Mouse (Mus musculus) liver, embryonic 13.5 days (tissue): Measurements from ENCODE around the gene Tia1. TPM values are rescaled to one million over a fixed set of nuclear protein-coding genes. Genes with fewer than 3 reads are reported as not detected.
A peak's percentile ranks its signal among the peaks of the same experiment; 100 is the strongest.
"Not testable (repeated sequence)": the region's sequence is repeated elsewhere in the genome, so short reads cannot be mapped to it uniquely, and the experiment has no call there.

Source experiments
- ATAC-seq: fragments of 200-750 bp; cut with Nextera tagmentation; 2 replicates; pipeline ENCODE4 v1.8.0; 2017; ENCODE audit warnings: low read depth, mild to moderate bottlenecking, moderate number of reproducible peaks, moderate library complexity
- DNase-seq: peaks from one replicate; pipeline ENCODE4 v3.0.0; 2022
- H3K27ac ChIP-seq: fragments of 300-500 bp; sonication (generic); 2 replicates; pipeline ENCODE4 v1.5.1; 2015; ENCODE audit warnings: moderate library complexity, mild to moderate bottlenecking, inconsistent platforms
- H3K27me3 ChIP-seq: fragments of 300-500 bp; sonication (generic); 2 replicates; pipeline ENCODE4 v1.6.1; 2015; ENCODE audit warnings: mild to moderate bottlenecking, inconsistent platforms
- H3K36me3 ChIP-seq: fragments of 300-500 bp; sonication (generic); 2 replicates; pipeline ENCODE4 v1.6.1; 2015; ENCODE audit warnings: mild to moderate bottlenecking, inconsistent platforms
- H3K4me1 ChIP-seq: fragments of 300-500 bp; sonication (generic); replicated peaks from 2 replicates; pipeline ENCODE4 v1.6.1; 2015; ENCODE audit warnings: inconsistent platforms
- H3K4me2 ChIP-seq: fragments of 300-500 bp; sonication (generic); 2 replicates; pipeline ENCODE4 v1.6.1; 2015; ENCODE audit warnings: inconsistent platforms, mild to moderate bottlenecking, moderate library complexity
- H3K4me3 ChIP-seq: fragments of 300-500 bp; sonication (generic); replicated peaks from 2 replicates; pipeline ENCODE4 v1.5.1; 2015; ENCODE audit warnings: mild to moderate bottlenecking, inconsistent platforms
- H3K9ac ChIP-seq: fragments of 300-500 bp; sonication (generic); 2 replicates; pipeline ENCODE4 v1.6.1; 2015; ENCODE audit warnings: mild to moderate bottlenecking, inconsistent platforms
- H3K9me3 ChIP-seq: fragments of 300-500 bp; sonication (generic); replicated peaks from 2 replicates; pipeline ENCODE4 v1.6.1; 2016; ENCODE audit warnings: inconsistent platforms
- WGBS: fragments of 180-500 bp; shearing (Covaris S2); methylation state at CpG from one replicate; pipeline ENCODE4 v1.1.7; 2015; ENCODE audit not compliant: insufficient replicate concordance; 5-methylcytosine and 5-hydroxymethylcytosine counted together
- polyA plus RNA-seq: library from polyadenylated mRNA; unstranded; fragments of >200 nt; fragmentation: Nextera tagmentation; extraction: Ambion mirVana; gene quantifications from 2 replicates; pipeline ENCODE4 v1.2.1, GENCODE M21; 2015

The Tia1 gene
- polyA plus RNA-seq, 1 experiment from 2014 or later, result 26.4 TPM

GRCm38 (mm10) chr6:86370093-86370713, 33.8 kb upstream of the Tia1 start:
- peak; percentile 24 for DNase-seq
- peaks cover 56% of the 10 kb centered on the region for H3K4me1 ChIP-seq
- peaks cover 30% of the 10 kb centered on the region for H3K36me3 ChIP-seq
- no peak for ATAC-seq
- no peaks in the 10 kb centered on the region for H3K27me3 ChIP-seq
- peak overlapping the region; percentile 90 for H3K4me2 ChIP-seq
- peak overlapping the region; percentile 79 for H3K9ac ChIP-seq
- WGBS, result 64% methylated on average over 3 of the region's 3 CpGs
- H3K9me3 ChIP-seq, result no peaks in the 10 kb centered on the region
- H3K4me3 ChIP-seq, result peak overlapping the region; percentile 92
- H3K27ac ChIP-seq, result peak overlapping the region; percentile 86

- Histone ChIP-seq H3K9ac (peak within 1 kb of the TSS; percentile 91), H3K9me3 (no peaks in the 10 kb centered on the region), H3K27ac (peak within 1 kb of the TSS; percentile 86), H3K4me2 (peak within 1 kb of the TSS; percentile 90), H3K4me1 (peaks cover 54% of the 10 kb centered on the region), H3K4me3 (peak within 1 kb of the TSS; percentile 92), H3K27me3 (no peaks in the 10 kb centered on the region), H3K36me3 (peaks cover 34% of the 10 kb centered on the region)
- peak; percentile 29; the same call in 1 of the 2 replicates for ATAC-seq
- DNase-seq, result no peak
- 15% methylated on average over 15 of the region's 15 CpGs for WGBS
Measured at GRCm38 (mm10) chr6:86370764-86371339, 33.2 kb upstream of the Tia1 start, which contains the start of gene Snrpg. TSS of gene Snrpg (plus strand) at chr6:86371304.

GRCm38 (mm10) chr6:86371340-86371911, 32.6 kb upstream of the Tia1 start:
- H3K36me3 ChIP-seq, result peaks cover 40% of the 10 kb centered on the region
- no peaks in the 10 kb centered on the region for H3K27me3 ChIP-seq
- H3K4me2 ChIP-seq, result peak overlapping the region; percentile 90
- ATAC-seq, result peak; percentile 93
- DNase-seq, result peak; percentile 93
- H3K9me3 ChIP-seq, result no peaks in the 10 kb centered on the region
- peaks cover 48% of the 10 kb centered on the region for H3K4me1 ChIP-seq
- under 1% methylated on average over 50 of the region's 50 CpGs for WGBS
- H3K4me3 ChIP-seq, result peak overlapping the region; percentile 92
- H3K27ac ChIP-seq, result peak overlapping the region; percentile 86
- peak overlapping the region; percentile 91 for H3K9ac ChIP-seq

- H3K36me3 ChIP-seq, result peaks cover 46% of the 10 kb centered on the region
Measured at GRCm38 (mm10) chr6:86371950-86372516, 32.0 kb upstream of the Tia1 start.

GRCm38 (mm10) chr6:86373556-86373955, 30.5 kb upstream of the Tia1 start:
- H3K36me3 ChIP-seq, result peaks cover 53% of the 10 kb centered on the region
- no peaks in the 10 kb centered on the region for H3K9me3 ChIP-seq
- H3K27ac ChIP-seq, result no peak overlapping the region
- ATAC-seq (no peak), DNase-seq (no peak)
- H3K4me1 ChIP-seq, result peaks cover 29% of the 10 kb centered on the region
- no peaks in the 10 kb centered on the region for H3K27me3 ChIP-seq
- WGBS, result 88% methylated on average over 6 of the region's 6 CpGs
- peak overlapping the region; percentile 90 for H3K4me2 ChIP-seq
- 0 out of 2 replicates have a peak overlapping the region, but pooled peaks have one; percentile 92 for H3K4me3 ChIP-seq
- no peak overlapping the region for H3K9ac ChIP-seq

More at GRCm38 (mm10) chr6:86371950-86372516, 32.0 kb upstream of the Tia1 start:
- no peaks in the 10 kb centered on the region for H3K27me3 ChIP-seq
- peak overlapping the region; percentile 86 for H3K27ac ChIP-seq
- peak overlapping the region; percentile 92 for H3K4me3 ChIP-seq
- peak overlapping the region; percentile 90 for H3K4me2 ChIP-seq
- 2% methylated on average over 12 of the region's 12 CpGs for WGBS
- H3K9me3 ChIP-seq, result no peaks in the 10 kb centered on the region
- ATAC-seq (no peak), DNase-seq (no peak)
- peaks cover 42% of the 10 kb centered on the region for H3K4me1 ChIP-seq
- peak overlapping the region; percentile 91 for H3K9ac ChIP-seq

GRCm38 (mm10) chr6:86378341-86378740, 25.7 kb upstream of the Tia1 start:
- Histone ChIP-seq H3K27ac (no peak overlapping the region), H3K9ac (no peak overlapping the region), H3K4me1 (peaks cover 4% of the 10 kb centered on the region), H3K27me3 (no peaks in the 10 kb centered on the region), H3K36me3 (peaks cover 61% of the 10 kb centered on the region), H3K4me2 (no peak overlapping the region), H3K9me3 (no peaks in the 10 kb centered on the region), H3K4me3 (no peak overlapping the region)
- ATAC-seq (no peak), DNase-seq (no peak)
- 82% methylated on average over 3 of the region's 3 CpGs for whole genome bisulfite sequencing

GRCm38 (mm10) chr6:86380112-86380511, 23.9 kb upstream of the Tia1 start:
- 55% methylated on average over 8 of the region's 8 CpGs for WGBS
- Histone ChIP-seq H3K36me3 (peaks cover 45% of the 10 kb centered on the region), H3K4me1 (peaks cover 14% of the 10 kb centered on the region)
- not testable (repeated sequence) for DNase-seq, H3K4me3 ChIP-seq, H3K9ac ChIP-seq, H3K9me3 ChIP-seq, H3K27me3 ChIP-seq, H3K27ac ChIP-seq, H3K4me2 ChIP-seq
- peak; percentile 37; the same call in 1 of the 2 replicates for ATAC-seq

GRCm38 (mm10) chr6:86382551-86382950, 21.5 kb upstream of the Tia1 start:
- H3K36me3 ChIP-seq, result peaks cover 31% of the 10 kb centered on the region
- H3K4me1 ChIP-seq, result peaks cover 19% of the 10 kb centered on the region
- no peak overlapping the region for H3K4me2 ChIP-seq
- no peak overlapping the region for H3K27ac ChIP-seq
- ATAC-seq (no peak), DNase-seq (no peak)
- no peak overlapping the region for H3K4me3 ChIP-seq
- no peak overlapping the region for H3K9ac ChIP-seq
- no peaks in the 10 kb centered on the region for H3K27me3 ChIP-seq
- H3K9me3 ChIP-seq, result no peaks in the 10 kb centered on the region

GRCm38 (mm10) chr6:86383370-86383769, 20.6 kb upstream of the Tia1 start:
- Histone ChIP-seq H3K9ac (no peak overlapping the region), H3K27me3 (no peaks in the 10 kb centered on the region), H3K4me1 (peaks cover 22% of the 10 kb centered on the region), H3K4me2 (no peak overlapping the region), H3K36me3 (peaks cover 31% of the 10 kb centered on the region), H3K4me3 (no peak overlapping the region), H3K9me3 (no peaks in the 10 kb centered on the region), H3K27ac (no peak overlapping the region)
- 34% methylated on average over 16 of the region's 16 CpGs for WGBS
- DNase-seq (no peak), ATAC-seq (peak; percentile 21; the same call in 1 of the 2 replicates)

GRCm38 (mm10) chr6:86384692-86385091, 19.3 kb upstream of the Tia1 start:
- peak; percentile 28; the same call in 1 of the 2 replicates for ATAC-seq
- peak overlapping the region; percentile 56 for H3K27ac ChIP-seq
- 47% methylated on average over 4 of the region's 4 CpGs for WGBS
- H3K9me3 ChIP-seq, result no peaks in the 10 kb centered on the region
- peaks cover 25% of the 10 kb centered on the region for H3K4me1 ChIP-seq
- no peak overlapping the region for H3K4me3 ChIP-seq
- peaks cover 31% of the 10 kb centered on the region for H3K36me3 ChIP-seq
- no peaks in the 10 kb centered on the region for H3K27me3 ChIP-seq
- no peak for DNase-seq
- no peak overlapping the region for H3K4me2 ChIP-seq
- H3K9ac ChIP-seq, result no peak overlapping the region

GRCm38 (mm10) chr6:86385362-86386104, 18.5 kb upstream of the Tia1 start:
- WGBS, result 67% methylated on average over 5 of the region's 5 CpGs
- Histone ChIP-seq H3K9ac (no peak overlapping the region), H3K9me3 (no peaks in the 10 kb centered on the region), H3K4me1 (peaks cover 25% of the 10 kb centered on the region), H3K4me2 (no peak overlapping the region), H3K4me3 (no peak overlapping the region), H3K36me3 (peaks cover 38% of the 10 kb centered on the region), H3K27ac (peak overlapping the region; percentile 56), H3K27me3 (no peaks in the 10 kb centered on the region)
- peak; percentile 56 for ATAC-seq
- DNase-seq, result no peak
